Mouse (Mus musculus) T-helper 17 cell (primary cell): ENCODE measurements at regions not wholly inside any gene's neighbourhood (a gene's known extent, or its start where the extent isn't known, plus 50 kb on each side); places are given as distances from the start of the nearest gene placed in this dataset.
"Not testable (repeated sequence)": the region's sequence is repeated elsewhere in the genome, so short reads cannot be mapped to it uniquely, and the experiment has no call there.

ENCODE experiments used
- in situ Hi-C, 2 experiments: fragments of 300-600 bp; cut with MboI, MseI; formaldehyde crosslinking; loops; 1 replicate in 1 of 2; 2 replicates in 1 of 2; pipeline ENCODE4 v1.15.1; 2025; ENCODE audit warnings: high pct_unique_total_duplicates in 2 of 2

DNA sequence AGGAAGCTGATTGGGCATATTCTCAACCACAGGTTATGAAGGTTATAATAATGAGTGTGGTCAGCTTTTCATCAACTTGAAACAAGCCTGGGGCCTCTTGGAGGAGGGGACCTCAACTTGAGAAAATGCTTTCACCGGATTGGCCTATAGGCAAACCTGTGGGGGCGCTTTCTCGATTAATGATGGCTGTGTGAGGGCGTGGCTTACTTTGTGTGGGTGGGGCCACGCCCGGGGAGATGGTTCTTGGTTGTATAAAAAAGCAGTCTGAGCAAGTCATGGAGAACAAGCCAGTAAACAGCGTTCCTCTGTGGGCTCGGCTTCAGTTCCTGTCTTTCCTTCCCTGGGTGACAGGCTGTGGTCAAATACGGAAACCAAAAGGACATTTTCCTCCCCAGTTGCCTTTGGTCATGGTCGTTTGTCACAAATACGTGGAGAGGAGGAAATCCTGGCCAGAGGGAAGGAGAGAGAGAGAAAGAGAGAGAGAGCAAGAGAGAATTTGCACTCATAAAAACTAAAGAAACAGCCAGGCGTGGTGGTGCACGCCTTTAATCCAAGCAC is 163.1 kb downstream of the Ifng start:
- in situ Hi-C loops, result no loop called here

DNA sequence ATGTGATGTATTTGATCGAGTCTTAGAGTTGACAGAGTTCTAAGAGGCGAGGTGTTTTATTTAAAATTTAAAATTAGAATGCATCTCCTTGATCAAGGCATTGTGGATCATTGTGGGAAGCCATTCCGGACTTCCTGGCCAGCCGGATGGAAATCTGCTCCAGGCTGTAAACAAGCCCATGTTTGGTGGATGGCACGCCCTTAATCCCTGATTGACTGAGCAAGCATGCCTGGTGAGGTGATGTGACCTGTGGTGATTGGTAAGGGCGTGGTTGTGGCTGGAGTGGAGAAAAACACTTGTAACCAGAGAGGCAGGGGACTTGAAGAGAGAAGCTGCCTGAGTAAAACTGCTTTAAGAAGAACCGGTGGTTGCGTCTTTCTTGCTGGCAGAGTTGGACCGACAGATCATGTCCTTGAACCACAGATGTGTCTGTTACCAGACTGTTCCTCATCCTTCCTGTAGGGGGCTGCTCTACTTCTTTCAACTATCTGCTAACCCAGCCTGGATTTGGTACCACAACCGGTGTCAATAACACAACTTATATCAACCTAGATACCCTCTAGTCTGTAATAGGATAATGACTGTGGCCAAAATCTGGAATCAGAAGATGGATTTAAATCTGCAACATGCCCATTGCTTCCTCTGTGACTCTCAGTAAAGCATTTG is 164.4 kb downstream of the Ifng start:
- in situ Hi-C loops, result no loop called here

DNA sequence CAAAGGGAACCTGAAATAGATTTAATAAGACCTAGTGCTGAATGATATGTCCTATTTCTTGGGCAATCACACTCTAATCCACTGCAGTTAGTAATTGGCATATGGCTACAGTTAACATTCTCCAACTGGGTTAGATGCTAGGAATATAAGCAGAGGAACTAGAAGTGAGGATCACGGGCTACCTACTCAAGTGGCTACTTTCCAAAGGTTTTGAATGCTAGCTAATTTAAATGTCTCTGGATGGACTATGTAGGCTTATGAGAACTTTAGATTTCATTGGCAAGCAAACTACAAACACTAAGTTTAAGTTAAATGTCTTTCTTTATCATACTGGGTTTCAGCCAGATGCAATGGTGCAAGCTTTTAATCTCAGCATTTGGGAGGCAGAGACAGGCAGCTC is 166.6 kb downstream of the Ifng start:
- in situ Hi-C loops, result no loop called here

DNA sequence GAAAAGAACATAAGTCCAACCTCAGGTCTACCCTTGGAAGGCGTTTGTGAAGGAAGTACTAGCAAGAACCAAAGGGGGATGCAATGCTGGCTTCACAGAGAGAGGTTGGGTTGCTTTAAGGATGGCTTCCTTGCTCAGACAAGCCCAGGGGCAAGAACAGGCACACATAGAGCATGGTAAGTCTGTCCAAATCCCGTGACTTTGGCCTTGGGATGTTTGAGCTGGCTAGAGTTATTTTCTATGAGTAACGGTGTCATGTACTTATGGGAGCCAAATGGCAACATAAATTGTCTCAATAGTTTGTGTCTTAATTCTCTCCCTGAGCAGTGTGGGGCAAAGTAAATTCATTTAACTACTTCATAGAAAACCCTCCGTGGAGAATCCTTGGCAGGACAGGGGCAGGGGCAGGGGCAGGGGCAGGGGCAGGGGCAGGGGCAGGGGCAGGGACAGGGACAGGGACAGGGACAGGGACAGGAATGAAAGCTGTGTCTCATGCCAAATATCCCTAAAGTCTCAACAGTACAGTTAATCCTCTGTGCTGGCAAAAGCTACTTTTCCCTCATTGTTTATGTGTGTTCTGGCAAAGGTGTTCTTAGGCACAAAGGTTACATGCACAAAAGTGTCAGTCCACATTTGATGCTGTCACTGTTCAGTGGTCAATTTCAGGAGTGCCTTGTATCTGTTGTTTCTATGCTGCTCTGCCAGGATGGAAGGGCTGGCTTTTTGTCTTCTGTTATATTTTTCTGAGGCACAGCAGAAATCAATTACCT is 167.7 kb downstream of the Ifng start:
- in situ Hi-C loops, result no loop called here

DNA sequence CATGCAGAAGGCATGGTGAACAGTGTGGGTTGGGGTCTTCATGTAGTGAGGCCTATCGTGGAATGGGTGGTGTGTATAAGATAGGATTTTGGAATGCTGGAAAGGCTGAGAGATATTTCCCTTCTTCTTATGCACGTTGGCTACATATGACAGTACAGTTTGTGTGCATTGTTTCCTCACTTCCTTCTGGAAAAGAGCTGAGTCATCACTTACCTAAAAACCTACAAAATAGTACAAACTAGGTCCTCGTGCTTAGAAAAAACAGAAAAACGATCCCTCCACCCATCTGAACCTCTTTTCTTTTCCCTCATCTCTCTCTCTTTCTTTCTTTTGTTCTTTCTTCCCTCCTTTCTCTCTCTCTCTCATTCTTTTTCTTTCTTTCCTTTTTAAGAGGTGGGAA is 168.3 kb downstream of the Ifng start:
- in situ Hi-C loops, result no loop called here

DNA sequence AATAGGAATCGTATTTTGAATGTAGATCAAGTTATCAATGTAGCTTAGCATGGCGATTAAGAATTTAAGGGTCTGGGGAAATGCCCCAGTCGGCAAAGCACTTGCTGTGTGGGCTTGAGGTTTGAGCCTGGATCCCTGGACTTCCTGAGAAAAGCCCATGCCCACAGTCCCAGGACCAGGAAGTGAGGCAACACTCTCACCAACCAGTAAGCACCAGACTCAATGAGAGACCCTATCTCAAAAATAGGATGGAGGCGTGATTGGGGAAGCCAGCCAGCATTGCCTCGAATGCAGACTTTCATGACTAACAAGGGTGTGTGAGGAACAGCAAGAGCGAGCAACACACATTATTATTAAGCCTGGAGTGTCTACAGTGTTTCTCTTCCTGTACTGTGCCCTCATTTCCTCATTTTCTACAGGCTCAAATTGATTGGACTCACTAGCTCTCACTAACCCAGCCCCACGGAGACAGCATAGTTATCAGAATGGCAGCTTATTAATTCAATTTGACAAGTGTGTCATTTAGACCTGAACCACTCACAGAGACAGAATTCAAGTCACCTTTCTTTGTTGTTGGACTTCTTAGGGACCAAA is 170.1 kb downstream of the Ifng start:
- in situ Hi-C loops, result no loop called here

DNA sequence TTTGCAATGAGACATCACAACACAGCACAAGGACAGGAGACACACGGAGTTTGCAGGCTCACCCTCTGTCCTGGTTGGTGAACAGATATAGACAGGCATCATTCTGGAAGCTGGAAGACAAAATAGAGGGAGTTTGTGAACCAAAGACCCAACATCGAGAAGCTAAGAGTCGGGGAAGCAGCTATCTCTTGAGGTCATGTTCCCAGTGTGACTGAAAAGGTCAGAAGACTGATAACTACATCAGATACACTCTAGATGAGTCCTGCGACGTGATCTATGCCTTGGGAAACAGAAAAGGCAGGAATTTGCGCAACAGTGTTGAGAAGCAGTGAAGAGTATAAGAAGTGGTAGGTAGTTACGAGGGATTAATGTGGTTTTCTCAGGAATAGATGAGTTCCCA is 171.2 kb downstream of the Ifng start:
- in situ Hi-C loops, result no loop called here

DNA sequence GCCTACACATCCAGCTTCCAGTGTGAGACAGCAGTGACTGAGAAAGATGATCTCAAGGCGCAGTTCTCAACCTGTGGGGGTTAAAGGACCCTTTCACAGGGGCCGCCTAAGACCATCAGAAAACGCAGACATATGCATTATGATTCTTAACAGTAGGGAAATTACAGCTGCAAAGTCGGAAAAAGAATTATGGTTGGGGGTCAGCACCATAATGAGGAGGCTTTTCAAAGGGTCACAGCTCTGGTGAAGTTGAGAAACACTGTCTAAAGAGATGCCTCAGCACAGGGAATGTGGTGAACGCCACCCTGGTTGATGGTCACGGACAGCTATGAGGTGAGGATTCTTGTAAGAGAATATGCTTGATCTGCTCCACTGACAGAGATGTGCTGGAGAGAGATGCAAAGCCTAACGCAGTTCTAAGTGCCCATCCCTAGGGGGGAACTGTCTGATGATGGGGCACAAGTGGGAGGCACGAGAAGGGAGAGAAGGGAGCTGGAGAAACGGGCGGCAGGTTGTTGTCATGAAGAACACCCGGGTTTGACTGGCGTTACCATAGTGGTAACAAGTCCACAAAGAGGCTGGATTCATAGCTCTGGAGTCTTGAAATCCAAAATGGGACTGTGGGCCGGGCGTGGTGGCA is 172.3 kb downstream of the Ifng start:
- in situ Hi-C loops, result no loop called here

DNA sequence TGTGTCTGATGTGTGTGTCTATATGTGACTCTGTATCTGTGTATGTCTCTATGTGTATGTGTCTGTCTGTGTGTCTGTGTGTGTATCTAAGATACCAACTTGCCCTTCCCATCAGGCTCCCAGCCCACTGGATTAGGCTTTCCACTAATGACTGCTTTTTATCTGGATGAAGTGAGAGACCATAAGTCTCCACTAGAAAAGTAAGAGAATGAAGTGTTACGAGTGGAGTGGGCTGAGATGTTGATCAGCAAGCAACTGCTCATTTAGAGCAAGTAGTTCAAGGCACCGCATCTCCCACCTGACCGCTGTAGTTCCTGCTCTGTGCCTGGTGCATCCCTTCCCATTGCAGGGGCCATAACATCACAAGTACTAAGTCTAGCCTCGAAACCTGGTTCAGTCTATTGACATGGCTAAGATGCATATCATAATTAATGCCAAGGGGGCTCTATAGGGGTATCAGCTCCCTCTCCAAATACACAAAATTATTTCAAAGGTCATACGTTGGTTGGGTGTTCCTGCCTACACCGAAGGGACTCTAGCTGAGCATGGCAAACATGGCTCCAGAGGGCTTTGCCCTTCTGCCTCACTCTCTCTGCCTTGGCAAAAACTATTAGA is 173.5 kb downstream of the Ifng start:
- in situ Hi-C loops, result no loop called here

DNA sequence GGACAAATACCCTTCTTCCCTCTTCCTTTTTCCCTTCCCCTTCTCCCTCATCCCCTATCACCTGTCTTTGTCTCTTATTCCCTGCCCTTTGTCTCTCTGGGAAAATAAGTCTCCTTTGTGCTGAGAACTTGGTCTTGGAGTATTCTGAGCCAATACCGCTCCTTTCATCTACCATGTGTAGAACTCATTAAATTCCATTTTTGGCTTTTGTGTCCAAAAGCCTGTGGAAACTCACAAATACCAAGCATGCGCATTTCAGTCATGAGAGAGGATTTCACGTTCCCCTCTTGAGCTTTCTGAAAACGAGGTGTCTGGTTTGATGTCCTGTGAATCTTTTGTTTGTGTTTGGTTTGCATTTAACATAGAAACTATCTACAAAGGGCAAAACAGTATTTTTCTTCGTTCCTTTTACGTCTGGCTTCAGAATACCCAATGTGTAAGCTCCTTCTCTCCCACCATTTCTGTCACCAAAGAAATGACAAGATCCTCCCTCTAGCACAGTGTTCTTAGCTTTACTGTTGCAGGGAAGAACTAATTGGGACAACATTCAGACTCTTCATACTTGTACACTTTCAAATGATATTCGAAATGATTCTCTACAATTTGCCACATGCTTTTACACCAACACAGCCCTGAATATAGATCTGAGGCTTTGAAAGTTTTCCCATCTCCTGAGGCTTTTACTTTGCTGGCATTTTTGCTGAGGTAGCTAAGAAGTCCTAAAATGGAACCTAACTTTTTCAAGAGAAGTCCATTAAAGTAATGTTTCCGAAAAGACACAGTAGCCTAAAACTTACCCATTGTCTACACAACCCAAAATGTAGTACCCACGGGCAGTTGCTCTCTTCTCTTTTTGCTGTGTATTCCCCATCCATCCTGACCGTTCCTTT is 174.5 kb downstream of the Ifng start:
- in situ Hi-C loops, result no loop called here

DNA sequence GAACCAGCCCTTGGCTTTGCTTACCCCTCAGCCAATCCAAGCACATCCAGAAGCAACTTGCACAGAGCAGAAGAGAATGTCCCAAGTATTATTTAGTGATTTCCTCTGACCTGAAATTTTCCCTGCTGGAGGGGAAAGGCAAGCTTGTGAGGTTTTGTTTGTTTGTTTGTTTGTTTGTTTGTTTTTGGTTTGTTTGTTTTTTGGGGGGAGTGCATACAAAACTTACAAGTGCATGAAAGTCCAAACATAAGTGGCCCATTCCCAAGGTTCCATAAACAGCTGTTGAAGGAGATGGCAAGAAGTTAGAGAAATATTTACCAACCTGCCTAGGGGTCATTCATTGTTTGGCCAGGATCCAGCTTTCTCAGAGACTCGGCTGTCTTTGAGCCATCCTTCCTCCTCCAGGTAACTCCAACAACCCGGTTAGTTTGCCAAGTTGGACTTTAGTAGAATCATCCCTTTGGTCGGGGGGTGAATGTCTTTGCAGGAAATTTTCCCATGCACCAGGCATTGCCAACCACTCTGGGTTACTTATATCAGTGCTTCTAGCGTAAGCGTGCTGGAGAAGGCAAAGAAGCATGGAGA is 175.3 kb downstream of the Ifng start:
- in situ Hi-C loops, result no loop called here

DNA sequence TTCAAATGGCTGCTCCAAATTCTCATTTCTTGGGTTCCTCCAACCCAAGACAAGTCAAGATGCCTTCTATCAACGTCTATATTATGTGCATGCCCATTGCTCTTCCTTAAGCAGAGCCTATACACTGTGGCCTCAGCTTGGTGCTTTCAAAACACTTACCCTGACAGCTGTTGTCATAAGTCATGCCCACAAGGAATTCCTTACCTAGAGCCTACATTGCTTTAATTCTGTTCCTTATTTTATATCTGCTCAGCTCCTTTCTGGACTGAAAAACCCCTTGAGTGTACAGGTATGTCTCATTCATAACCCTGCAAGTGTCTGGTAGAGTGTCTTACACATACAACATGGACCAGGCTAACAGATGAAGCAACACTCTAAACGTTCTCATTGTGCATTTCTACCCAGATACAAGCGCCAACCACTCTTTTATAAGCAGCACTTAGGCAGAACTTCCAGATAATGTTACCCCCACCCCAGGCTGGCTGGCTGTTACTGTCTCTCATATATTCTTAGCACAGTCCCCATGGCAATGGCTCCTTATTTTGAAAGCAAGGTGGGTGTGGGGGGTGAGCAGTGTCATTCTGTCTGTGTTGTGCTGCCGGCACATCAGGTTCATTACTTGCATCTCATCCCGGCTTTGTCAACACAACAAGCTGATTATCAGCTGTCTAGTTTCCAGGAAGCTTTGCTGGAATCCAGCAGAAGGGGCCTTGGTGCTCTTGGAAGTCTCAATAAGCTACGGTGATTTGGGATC is 176.6 kb downstream of the Ifng start:
- in situ Hi-C loops, result no loop called here

DNA sequence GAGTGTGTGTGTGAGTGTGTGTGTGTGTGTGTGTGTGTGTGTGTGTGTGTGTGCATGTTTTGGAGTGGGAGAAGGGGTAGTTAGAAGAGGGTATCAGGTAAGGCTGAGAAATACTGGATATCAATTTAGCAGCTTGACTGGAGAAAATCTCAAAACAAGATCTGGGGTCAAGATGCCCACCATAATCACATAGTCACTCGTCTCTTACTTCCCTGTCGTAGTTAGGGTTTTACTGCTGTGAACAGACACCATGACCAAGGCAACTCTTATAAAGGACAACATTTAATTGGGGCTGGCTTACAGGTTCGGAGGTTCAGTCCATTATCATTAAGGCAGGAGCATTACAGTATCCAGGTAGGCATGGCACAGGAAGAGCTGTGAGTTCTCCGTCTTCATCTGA is 177.4 kb downstream of the Ifng start:
- in situ Hi-C loops, result not testable (repeated sequence)

DNA sequence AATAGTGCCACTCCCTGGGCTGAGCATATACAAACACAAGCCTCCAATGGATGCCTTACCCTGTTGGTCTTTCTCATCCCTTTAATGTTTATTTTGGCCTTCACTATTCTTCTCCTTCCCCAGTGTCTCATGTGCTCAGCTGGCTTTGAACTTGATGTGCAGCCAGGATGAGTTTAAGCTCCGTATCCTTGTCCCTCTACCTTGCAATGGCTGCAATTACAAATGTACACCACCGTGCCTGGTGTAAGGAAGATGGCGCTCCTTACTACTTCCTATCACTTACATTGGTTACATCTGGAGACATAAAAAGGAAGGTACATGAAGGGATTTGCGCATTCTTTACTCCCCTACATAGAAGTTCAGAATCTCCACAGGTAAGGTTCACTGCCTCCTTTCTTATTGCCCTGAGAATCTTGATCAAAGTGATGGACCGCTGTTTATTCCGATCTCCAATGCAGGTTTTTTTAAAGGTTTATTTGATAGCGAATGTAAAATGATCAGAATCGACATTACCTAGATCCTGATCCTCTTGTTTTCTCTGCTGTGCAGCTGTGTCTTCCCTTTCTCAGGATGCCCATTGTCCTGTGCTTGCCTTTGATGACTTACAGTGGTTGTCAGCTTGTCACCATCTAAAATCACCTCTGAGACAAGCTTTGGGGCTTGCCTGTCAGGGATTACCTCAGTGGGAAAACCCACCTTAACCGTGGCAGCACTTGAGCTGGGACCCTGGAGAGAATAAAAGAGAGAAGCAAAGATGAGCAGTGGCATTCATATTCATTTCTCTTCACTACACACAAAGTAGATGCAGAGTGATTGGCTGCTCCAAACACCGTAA is 178.1 kb downstream of the Ifng start:
- in situ Hi-C loops, result no loop called here

DNA sequence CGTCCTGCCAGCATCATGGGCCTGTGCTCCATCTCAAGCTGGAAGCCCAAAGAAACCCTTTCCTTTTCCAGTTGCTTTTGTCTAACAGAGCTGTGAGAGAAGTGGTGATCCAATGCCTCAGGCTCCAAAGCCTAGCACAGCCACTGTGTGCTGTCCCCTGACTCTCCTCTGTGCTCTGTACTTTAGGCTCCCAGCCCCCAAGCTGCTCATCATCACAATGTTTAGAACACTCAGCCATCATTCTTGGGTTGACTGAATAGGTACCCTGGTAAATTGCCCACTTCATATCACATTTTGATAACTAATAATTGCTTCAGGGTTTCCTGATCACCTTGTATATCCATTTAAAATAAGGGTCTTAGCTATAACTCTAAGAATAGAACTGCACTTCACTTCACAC is 178.8 kb downstream of the Ifng start:
- in situ Hi-C loops, result no loop called here

DNA sequence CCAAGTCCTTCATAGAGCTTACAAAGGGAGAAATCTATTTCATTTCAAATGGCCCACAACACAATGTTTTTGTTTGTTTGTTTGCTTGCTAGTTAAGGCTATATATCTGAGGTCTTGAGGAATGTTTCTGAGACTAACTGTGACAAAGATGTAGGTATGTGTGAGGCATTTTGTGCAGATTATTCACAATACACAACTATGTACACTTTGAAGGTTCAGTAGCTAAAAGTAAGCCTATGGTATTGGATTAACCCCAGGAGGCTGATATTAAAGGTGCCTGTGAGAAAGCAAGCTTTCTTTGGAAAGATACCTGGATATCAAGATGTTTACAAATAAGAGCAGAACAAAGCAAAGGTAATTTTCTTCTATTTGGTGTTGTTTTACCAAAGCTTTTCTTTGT is 179.8 kb downstream of the Ifng start:
- in situ Hi-C loops, result no loop called here

DNA sequence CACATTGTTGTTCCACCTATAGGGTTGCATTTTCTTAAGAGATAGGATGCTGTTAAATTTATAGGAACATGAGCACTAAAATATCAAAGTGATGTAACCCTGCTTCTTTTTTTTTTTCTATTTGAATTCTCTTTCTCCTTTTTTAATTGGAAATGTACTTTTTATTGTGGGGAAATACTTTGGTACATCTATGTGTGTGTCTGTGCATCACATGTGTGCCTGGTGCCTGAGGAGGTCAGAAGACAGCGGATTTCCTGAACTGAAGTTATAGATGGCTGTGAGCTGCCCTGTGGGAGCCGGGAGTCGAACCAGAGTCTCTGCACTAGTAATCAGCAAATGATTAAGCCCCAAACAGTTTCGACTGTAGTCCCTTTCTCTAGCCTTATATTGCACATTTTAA is 180.7 kb downstream of the Ifng start:
- in situ Hi-C loops, result no loop called here

DNA sequence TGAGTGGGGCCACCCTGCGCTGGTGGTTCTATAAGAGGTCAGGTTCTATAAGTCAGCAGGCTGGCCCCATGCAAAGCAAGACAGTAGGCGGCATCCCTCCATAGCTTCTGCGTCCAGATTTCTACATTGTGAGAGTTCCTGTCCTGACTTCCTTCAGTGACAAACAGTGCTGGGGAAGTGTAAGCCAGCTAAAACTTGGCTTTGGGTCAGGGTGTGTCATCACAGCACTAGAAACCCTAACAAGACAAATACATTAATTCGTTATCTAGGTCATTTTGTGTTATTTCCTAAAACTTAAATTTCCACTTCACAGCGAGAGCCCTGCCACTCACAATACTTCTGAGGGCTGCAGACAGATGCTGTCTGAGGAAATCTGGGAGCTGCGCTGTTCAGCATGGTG is 181.3 kb downstream of the Ifng start:
- in situ Hi-C loops, result no loop called here

DNA sequence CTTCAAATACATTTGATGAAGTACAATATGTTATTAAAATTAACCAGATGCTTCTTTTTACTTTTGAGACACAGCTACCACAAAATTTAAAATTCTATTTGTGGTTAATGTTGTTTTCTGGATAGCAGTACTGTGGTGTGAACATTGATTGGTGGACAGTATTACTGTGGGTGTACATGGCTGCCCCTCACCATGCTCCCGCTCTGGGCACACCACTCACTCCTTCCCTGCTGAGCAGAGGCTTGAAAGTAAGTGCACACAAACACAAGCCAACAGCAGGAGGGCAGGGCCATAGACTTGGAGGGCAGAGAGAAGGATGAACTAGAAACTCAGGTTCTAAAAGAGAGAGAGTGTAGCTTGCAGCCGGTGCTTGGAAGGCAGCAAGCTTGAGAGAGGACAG is 182.1 kb downstream of the Ifng start:
- in situ Hi-C loops, result no loop called here
